Mouse (Mus musculus) hindbrain, embryonic 14.5 days (tissue): Measurements from ENCODE around the gene Nolc1. TPM values are rescaled to one million over a fixed set of nuclear protein-coding genes. Genes with fewer than 3 reads are reported as not detected.

Experiments used
- ATAC-seq: fragments of 200-750 bp; cut with Nextera tagmentation; 2 replicates; pipeline ENCODE4 v1.8.0; 2017; ENCODE audit warnings: moderate number of reproducible peaks, mild to moderate bottlenecking, moderate TSS enrichment, moderate library complexity; ENCODE audit not compliant: low FRiP score
- DNase-seq: peaks from one replicate; pipeline ENCODE4 v3.0.0-alpha.2; 2015; ENCODE audit warnings: low spot score
- H3K27ac ChIP-seq: fragments of 300-500 bp; sonication (generic); 2 replicates; pipeline ENCODE4 v1.5.1; 2014; ENCODE audit warnings: mild to moderate bottlenecking, moderate library complexity
- H3K27me3 ChIP-seq: fragments of 300-500 bp; sonication (generic); 2 replicates; pipeline ENCODE4 v1.6.1; 2014; ENCODE audit warnings: mild to moderate bottlenecking, low read length, mixed read lengths; ENCODE audit not compliant: control insufficient read depth, insufficient read depth
- H3K36me3 ChIP-seq: fragments of 300-500 bp; sonication (generic); replicated peaks from 2 replicates; pipeline ENCODE4 v1.6.1; 2014; ENCODE audit not compliant: control insufficient read depth, insufficient read depth
- H3K4me1 ChIP-seq: fragments of 300-500 bp; sonication (generic); replicated peaks from 2 replicates; pipeline ENCODE4 v1.6.1; 2014; ENCODE audit warnings: antibody characterized with exemption, low read length, mixed read lengths; ENCODE audit not compliant: control insufficient read depth, insufficient read depth
- H3K4me2 ChIP-seq: fragments of 300-500 bp; sonication (generic); replicated peaks from 2 replicates; pipeline ENCODE4 v1.6.1; 2014; ENCODE audit warnings: mild to moderate bottlenecking, moderate library complexity
- H3K4me3 ChIP-seq: fragments of 300-500 bp; sonication (generic); replicated peaks from 2 replicates; pipeline ENCODE4 v1.5.1; 2014; ENCODE audit warnings: mild to moderate bottlenecking, low read length
- H3K9ac ChIP-seq: fragments of 300-500 bp; sonication (generic); 2 replicates; pipeline ENCODE4 v1.6.1; 2014
- H3K9me3 ChIP-seq: fragments of 300-500 bp; sonication (generic); 2 replicates; pipeline ENCODE4 v1.6.1; 2016; ENCODE audit warnings: low read length; ENCODE audit not compliant: control insufficient read depth
- WGBS: fragments of 180-500 bp; shearing (Covaris S2); extraction: QIAGEN DNeasy Blood & Tissue Kit; methylation state at CpG from one replicate; pipeline ENCODE4 v1.1.7; 2014; 5-methylcytosine and 5-hydroxymethylcytosine counted together
- polyA plus RNA-seq: library from polyadenylated mRNA; unstranded; fragments of >200 nt; fragmentation: Nextera tagmentation; extraction: Ambion mirVana; gene quantifications from 2 replicates; pipeline ENCODE4 v1.2.1, GENCODE M21; 2014

Gene Nolc1
- polyA plus RNA-seq, 1 experiment from 2014 or later = 58.1 TPM

DNA sequence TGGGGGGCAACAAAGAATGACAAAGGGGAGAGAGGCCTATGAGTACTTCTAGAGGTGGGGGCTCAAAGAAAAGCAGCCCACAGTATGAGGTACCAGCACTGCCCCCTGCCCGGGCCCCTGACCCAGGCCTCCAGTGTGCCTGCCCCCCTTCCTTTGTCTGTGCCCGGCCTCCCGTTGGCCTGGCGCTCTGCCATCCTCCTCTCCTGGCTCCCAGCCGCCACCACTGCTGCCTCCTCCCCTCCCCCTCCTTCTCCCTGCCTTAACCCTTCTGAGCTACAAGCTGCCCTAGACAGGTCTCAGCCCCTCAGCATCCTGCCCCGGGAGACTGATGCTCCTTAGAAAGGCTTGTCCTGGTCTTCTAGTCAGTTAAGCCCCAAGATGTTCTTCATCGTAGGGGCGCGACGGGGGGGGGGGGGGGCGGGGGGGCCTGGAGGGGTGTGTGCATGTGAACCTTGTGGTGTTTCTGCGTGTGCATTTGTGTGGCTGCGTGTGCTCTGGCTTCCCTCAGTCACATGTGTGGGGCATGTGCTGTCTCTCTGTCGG lies 33.7 kb upstream of the Nolc1 start:
- Histone ChIP-seq H3K4me1 (peaks cover 76% of the 10 kb centered on the region), H3K36me3 (no peaks in the 10 kb centered on the region), H3K9me3 (no peaks in the 10 kb centered on the region), H3K27ac (peak overlapping the region; percentile 93), H3K4me2 (peak overlapping the region; percentile 73), H3K27me3 (no peaks in the 10 kb centered on the region), H3K4me3 (peak overlapping the region; percentile 96), H3K9ac (peak overlapping the region; percentile 94)
- DNase-seq (peak; percentile 79), ATAC-seq (peak; percentile 28)
- under 1% methylated on average over 11 of the region's 14 CpGs for WGBS

DNA sequence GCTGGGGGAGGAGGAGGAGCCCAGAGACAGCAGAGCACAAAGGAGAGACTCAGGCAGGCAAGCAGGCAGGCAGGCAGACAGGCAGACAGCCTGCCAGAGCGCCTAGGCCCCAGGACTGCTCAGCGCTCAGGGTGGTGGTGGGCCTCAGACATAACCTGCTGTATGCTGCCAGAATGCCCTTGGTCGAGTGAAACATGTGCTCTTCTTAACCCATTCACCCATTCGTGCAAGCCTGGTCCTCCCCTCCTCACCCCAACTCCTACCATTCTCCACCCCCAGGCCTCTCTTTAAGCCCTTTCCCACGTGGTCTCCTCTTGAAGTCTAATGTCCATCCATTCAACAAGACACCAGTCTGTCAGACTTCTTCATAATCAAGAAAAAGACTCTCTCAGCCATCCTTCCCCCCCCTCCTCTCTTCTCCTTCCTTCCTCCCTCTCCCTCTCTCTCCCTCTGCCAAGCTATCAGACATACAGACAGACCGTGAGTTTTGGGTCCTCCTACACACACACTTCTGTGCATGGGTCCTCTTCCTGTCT lies 33.1 kb upstream of the Nolc1 start:
- H3K27me3 ChIP-seq = no peaks in the 10 kb centered on the region
- peaks cover 71% of the 10 kb centered on the region for H3K4me1 ChIP-seq
- H3K27ac ChIP-seq = peak overlapping the region; percentile 93
- no peaks in the 10 kb centered on the region for H3K9me3 ChIP-seq
- H3K9ac ChIP-seq = peak overlapping the region; percentile 94
- peak overlapping the region; percentile 73 for H3K4me2 ChIP-seq
- no peaks in the 10 kb centered on the region for H3K36me3 ChIP-seq
- 4% methylated on average over 6 of the region's 6 CpGs for WGBS
- DNase-seq (no peak), ATAC-seq (peak; percentile 18; the same call in 1 of the 2 replicates)
- H3K4me3 ChIP-seq = peak overlapping the region; percentile 96

DNA sequence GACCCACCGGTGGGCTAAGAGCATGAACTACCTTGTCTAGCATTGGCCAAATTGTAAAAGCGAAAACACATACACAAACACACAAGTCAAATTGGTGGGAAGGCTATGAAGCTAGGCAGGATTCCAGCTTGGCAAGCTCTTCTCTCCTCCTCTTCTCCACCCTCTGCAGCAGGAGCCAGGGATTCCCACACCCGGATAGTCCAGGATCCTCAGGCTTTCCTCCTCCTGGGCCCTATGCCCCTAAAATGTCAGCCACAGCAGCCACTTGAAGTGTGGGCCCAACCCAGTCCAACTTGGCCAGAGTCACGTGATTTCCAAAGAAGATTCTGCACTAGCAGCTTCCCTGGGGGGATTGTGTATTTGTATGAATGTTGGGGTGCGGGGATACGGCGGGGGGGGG lies 32.3 kb upstream of the Nolc1 start:
- Histone ChIP-seq H3K4me2 (peak overlapping the region; percentile 73), H3K27me3 (no peaks in the 10 kb centered on the region), H3K4me3 (peak overlapping the region; percentile 96), H3K9me3 (no peaks in the 10 kb centered on the region), H3K4me1 (peaks cover 63% of the 10 kb centered on the region), H3K27ac (peak overlapping the region; percentile 93), H3K36me3 (no peaks in the 10 kb centered on the region), H3K9ac (peak overlapping the region; percentile 94; the same call in 1 of the 2 replicates)
- 57% methylated on average over 7 of the region's 7 CpGs for WGBS
- ATAC-seq (no peak), DNase-seq (no peak)

DNA sequence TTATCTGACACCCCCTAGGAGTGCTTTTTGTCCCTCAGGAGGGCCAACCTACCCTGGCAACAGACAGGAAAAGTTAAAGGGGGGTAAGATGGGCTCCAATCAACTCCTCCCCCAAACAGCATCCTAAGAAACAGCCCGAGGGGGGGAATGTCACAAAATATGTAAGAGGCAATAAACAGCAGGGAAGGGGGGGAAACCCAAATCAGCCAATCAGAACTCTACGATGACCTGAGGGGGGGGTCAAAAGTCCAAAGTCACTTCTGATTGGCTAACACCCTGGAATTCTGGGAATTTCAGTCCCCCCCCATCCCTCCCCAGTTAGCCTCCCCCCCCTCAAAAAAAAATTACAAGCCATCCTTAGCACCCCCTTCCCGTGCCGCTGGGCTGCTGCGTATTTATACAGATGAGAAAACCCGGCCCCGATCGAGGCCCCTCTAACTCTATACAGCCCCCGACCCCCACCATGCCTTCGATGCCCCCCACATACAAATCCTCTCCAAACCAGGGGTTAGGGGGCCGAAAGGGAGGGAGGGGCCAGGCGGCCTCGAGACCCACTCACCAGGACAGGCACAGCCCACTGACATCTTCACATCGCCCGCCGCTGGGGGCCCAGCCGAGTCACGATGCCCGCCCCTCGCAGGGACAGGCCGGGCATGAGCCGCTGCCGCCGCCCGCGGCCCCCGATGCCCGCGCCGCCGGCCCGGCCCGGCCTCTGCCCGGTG lies 31.2 kb upstream of the Nolc1 start, which contains the start of gene Pprc1:
TSS of gene Pprc1 (plus strand) at position 616 of the 722 bp plus-strand sequence.
- peak; percentile 53 for DNase-seq
- peaks cover 61% of the 10 kb centered on the region for H3K4me1 ChIP-seq
- whole genome bisulfite sequencing = 0% methylated on average over 23 of the region's 34 CpGs

DNA sequence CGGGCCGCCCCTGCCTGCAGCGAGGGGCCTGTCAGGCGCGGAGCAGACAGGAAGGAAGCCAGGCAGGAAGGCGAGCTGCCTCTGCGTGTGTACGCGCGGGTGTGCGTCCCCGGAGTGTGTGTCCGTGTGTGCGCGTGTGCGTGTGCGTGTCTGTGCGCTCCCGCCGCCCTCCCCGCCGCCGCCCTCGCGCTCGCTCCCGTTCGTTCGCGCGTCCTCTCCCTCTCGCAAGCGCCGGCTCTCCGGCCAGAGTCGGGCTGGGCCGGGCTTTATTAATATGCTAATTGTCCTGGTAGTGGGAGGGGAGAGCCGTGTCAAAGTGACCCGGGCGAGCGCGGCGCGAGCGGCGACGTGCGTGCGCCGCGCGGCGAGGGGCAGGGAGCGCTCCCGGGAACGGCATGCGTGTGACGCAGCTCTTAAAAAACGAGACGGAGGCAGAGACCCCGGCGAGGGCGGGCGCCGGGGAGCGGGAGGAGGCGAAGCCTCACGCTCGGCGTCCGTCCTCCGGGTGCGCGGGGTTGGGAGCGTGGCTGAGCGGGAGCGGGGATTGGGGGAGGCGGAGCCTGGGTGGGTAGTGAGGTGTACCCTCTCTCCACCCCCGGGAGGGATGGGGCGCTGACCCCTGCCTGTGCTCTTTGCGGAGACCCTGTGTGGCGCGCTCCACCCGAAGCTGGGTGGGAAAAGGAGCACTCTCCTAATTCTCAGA lies 30.5 kb upstream of the Nolc1 start, which contains the start of gene Ldb1:
TSS of gene Ldb1 (minus strand) at position 222 of the 703 bp plus-strand sequence.
- Histone ChIP-seq H3K9ac (peak within 1 kb of the TSS; percentile 97), H3K4me2 (peak within 1 kb of the TSS; percentile 73), H3K9me3 (no peaks in the 10 kb centered on the region), H3K36me3 (no peaks in the 10 kb centered on the region), H3K4me1 (peaks cover 56% of the 10 kb centered on the region), H3K27me3 (no peaks in the 10 kb centered on the region), H3K27ac (peak within 1 kb of the TSS; percentile 93), H3K4me3 (peak within 1 kb of the TSS; percentile 96)
- under 1% methylated on average over 80 of the region's 84 CpGs for WGBS
- peak; percentile 84 for DNase-seq
- ATAC-seq = peak; percentile 74

More for the DNA sequence above, 31.2 kb upstream of the Nolc1 start, which contains the start of gene Pprc1:
- no peaks in the 10 kb centered on the region for H3K9me3 ChIP-seq
- peak within 1 kb of the TSS; percentile 97 for H3K9ac ChIP-seq
- peak within 1 kb of the TSS; percentile 73 for H3K4me2 ChIP-seq
- peak within 1 kb of the TSS; percentile 96 for H3K4me3 ChIP-seq
- H3K27ac ChIP-seq = peak within 1 kb of the TSS; percentile 93
- H3K36me3 ChIP-seq = no peaks in the 10 kb centered on the region
- H3K27me3 ChIP-seq = no peaks in the 10 kb centered on the region
- ATAC-seq = no peak; the same call in 1 of the 2 replicates

DNA sequence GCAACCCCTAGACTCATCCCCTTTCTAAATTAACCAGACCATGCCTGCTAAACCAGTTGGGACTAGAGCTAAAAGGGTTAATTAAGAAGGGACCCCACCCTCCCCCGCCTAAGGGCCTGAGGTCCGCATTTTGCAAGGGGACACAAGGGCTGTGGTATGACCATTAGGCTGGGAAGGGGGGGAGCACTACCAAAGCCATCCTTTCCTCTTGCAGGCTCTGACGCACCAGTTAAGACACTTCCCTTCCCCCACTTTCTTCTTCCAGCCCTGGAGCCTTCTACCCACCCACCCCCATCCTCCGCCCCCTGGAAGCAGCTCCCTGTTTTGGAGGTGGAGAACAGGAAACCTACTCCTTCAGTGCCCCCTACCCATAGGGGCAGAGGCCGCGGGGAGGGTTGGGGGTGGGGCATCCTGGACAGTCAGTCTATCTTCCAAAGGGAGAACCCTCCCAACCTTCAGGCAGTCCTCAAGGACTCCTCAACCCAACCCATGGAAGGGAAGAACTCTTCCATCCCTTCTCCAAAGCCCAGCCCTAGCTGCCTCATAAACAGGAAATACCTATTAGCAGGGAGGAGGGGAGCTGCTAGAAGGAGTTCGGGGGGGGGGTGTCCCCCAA lies 29.9 kb upstream of the Nolc1 start:
- peak overlapping the region; percentile 97 for H3K9ac ChIP-seq
- H3K9me3 ChIP-seq = no peaks in the 10 kb centered on the region
- H3K4me1 ChIP-seq = peaks cover 49% of the 10 kb centered on the region
- ATAC-seq = peak; percentile 45; the same call in 1 of the 2 replicates
- H3K4me2 ChIP-seq = peak overlapping the region; percentile 73
- H3K27me3 ChIP-seq = no peaks in the 10 kb centered on the region
- 0% methylated on average over 7 of the region's 7 CpGs for WGBS
- peak overlapping the region; percentile 96 for H3K4me3 ChIP-seq
- no peaks in the 10 kb centered on the region for H3K36me3 ChIP-seq
- peak overlapping the region; percentile 93 for H3K27ac ChIP-seq
- DNase-seq = peak; percentile 66

DNA sequence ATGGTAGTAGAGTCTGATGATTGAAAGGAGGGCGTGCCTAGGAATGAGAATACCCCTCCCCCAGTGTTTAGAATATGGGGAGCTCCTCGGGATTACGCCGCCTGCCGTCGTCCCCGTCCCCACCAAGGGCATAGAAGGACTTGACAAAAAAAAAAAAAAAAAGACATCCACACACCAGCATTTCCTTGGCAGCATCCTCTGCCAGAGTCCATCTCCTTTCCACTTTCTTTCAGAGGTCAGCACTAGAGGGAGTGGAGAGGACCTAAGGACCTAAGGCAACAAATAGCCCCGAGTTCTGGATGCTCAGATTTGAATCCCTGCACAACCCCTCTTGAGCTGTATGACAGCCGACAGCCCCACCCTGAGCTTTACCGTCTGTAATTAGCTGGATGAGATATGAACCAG lies 29.0 kb upstream of the Nolc1 start:
- DNase-seq = no peak
- Histone ChIP-seq H3K36me3 (no peaks in the 10 kb centered on the region), H3K27ac (peak overlapping the region; percentile 93), H3K27me3 (no peaks in the 10 kb centered on the region), H3K4me1 (peaks cover 41% of the 10 kb centered on the region), H3K9me3 (no peaks in the 10 kb centered on the region), H3K4me3 (no peak overlapping the region), H3K9ac (no peak overlapping the region), H3K4me2 (peak overlapping the region; percentile 73)
- 9% methylated on average over 10 of the region's 10 CpGs for WGBS
- ATAC-seq = no peak

DNA sequence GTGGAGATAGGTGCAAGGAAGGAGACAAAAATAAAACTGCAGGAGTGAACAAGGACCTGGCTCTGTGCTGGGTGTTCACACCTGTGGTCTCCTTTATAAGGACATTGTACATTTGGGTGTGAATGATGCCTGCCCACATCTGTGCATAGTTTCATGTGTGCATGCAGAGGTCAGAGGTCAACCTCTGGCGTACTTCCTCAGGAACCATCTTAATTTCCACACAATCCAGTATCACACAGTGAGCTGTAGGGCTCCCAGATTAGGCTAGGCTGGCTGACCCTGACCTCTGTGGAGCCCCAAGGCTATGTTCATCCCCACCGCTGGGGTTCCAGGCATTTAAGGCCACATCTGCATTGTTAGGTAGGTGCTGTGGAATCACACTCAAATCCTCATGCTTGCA lies 28.2 kb upstream of the Nolc1 start:
- no peaks in the 10 kb centered on the region for H3K36me3 ChIP-seq
- peaks cover 33% of the 10 kb centered on the region for H3K4me1 ChIP-seq
- no peaks in the 10 kb centered on the region for H3K9me3 ChIP-seq
- H3K27ac ChIP-seq = no peak overlapping the region; the same call in 1 of the 2 replicates
- H3K27me3 ChIP-seq = no peaks in the 10 kb centered on the region
- no peak overlapping the region for H3K9ac ChIP-seq
- DNase-seq = no peak
- no peak overlapping the region for H3K4me3 ChIP-seq
- 63% methylated on average over 2 of the region's 2 CpGs for WGBS
- ATAC-seq = no peak
- H3K4me2 ChIP-seq = no peak overlapping the region
